ENCODE assay signal across 11 mouse cellular contexts in genomic region chr2:71343884-71344640, GRCm38 (mm10). TPM values are rescaled to one million over a fixed set of nuclear protein-coding genes. Genes with fewer than 3 reads are reported as not detected.
DNase-seq lines count a peak whose midpoint lies in the region; ATAC-seq lines count a peak whose summit lies in the region.
"Had no signal": no experiment of that assay in that cellular context is flagged by ENCODE, and none has a peak within 500 bp of the region (broad histone marks: within the 10 kb centered on the region; RNA-seq: fewer than 3 reads in every experiment).

No protein-coding gene starts in this region.

- no peak for ATAC-seq in hindbrain, embryonic 11.5 days (ENCODE audit: low FRiP score)
- ATAC-seq in cerebellum, adult (ENCODE audit: insufficient number of reproducible peaks, low FRiP score, low TSS enrichment) = no peak

- H3K9ac ChIP-seq in hindbrain, embryonic 11.5 days (ENCODE audit: low read depth, low read length) = no peak overlapping the region
- H3K9ac ChIP-seq: hindbrain, embryonic 12.5 days; limb, embryonic 13.5 days had no signal

- H3K9me3 ChIP-seq in hindbrain, embryonic 11.5 days (ENCODE audit: control insufficient read depth, low read length) = no peaks in the 10 kb centered on the region

- DNase-seq in heart, adult 8-10 months (ENCODE audit: low spot score) = peak; percentile 17
- no peak for DNase-seq in heart, postnatal 25 days (ENCODE audit: low spot score)
- peak; percentile 22 for DNase-seq in lung, postnatal 36 days
- DNase-seq in lung, postnatal 10 days = no peak
- DNase-seq in brain, adult 2 months (ENCODE audit: low read depth, low spot score) = peak; percentile 63
- no peak for DNase-seq in hindbrain, embryonic 11.5 days (ENCODE audit: low spot score)
- DNase-seq: kidney, adult 8-10 months; thymus, postnatal 14 days had no signal

- no peaks in the 10 kb centered on the region for H3K36me3 ChIP-seq in hindbrain, embryonic 11.5 days (ENCODE audit: control insufficient read depth, insufficient read depth, low read length)

- intact Hi-C loops in heart, postnatal 25 days (cut with DNase I) = no loop called here

- no peak overlapping the region for H3K4me3 ChIP-seq in hindbrain, embryonic 11.5 days (ENCODE audit: low read depth, low read length)
- H3K4me3 ChIP-seq: hindbrain, embryonic 12.5 days; limb, embryonic 13.5 days had no signal

- H3K4me2 ChIP-seq in hindbrain, embryonic 11.5 days (replicated peaks; ENCODE audit: low read depth, low read length) = no peak overlapping the region
- H3K4me2 ChIP-seq: hindbrain, embryonic 12.5 days; limb, embryonic 13.5 days had no signal

- 96% methylated on average over 10 of the region's 10 CpGs for WGBS in hindbrain, embryonic 11.5 days

- H3K27me3 ChIP-seq in hindbrain, embryonic 11.5 days (ENCODE audit: control insufficient read depth, insufficient read depth, low read length) = no peaks in the 10 kb centered on the region
- H3K27me3 ChIP-seq: hindbrain, embryonic 12.5 days; limb, embryonic 13.5 days had no signal

- H3K27ac ChIP-seq in hindbrain, embryonic 11.5 days (ENCODE audit: low read depth, low read length) = no peak overlapping the region
- H3K27ac ChIP-seq: hindbrain, embryonic 12.5 days; limb, embryonic 13.5 days had no signal

- H3K4me1 ChIP-seq in hindbrain, embryonic 11.5 days (replicated peaks; ENCODE audit: control insufficient read depth, insufficient read depth, low read length) = no peaks in the 10 kb centered on the region
- H3K4me1 ChIP-seq: hindbrain, embryonic 12.5 days; limb, embryonic 13.5 days had no signal

RNA-seq across cellular contexts. Expression of gene Slc25a12, which starts 23.5 kb away (rescaled TPM):
- 100 to 1,000 TPM; 229 to 285 (median 258) TPM for total RNA-seq in heart, adult 8-10 months (2022)
- total RNA-seq in heart, postnatal 25 days (2021) = 100 to 1,000 TPM; 264 to 279 TPM
- polyA plus RNA-seq in hindbrain, embryonic 11.5 days (2014; fragmentation: Nextera tagmentation; extraction: Ambion mirVana) = 39.7 and 41.5 TPM in 2 replicates

RNA-seq across cellular contexts. Expression of gene Hat1, which starts 44.7 kb away (rescaled TPM):
- 10 to 100 TPM; 24.9 to 30.8 (median 28.0) TPM for total RNA-seq in heart, adult 8-10 months (2022)
- 10 to 100 TPM; 26.6 to 29.6 TPM for total RNA-seq in heart, postnatal 25 days (2021)
- 161 and 166 TPM in 2 replicates for polyA plus RNA-seq in hindbrain, embryonic 11.5 days (2014; fragmentation: Nextera tagmentation; extraction: Ambion mirVana)

Comparison
In these comparisons a context has a peak if more than half of its experiments do, and no peak if none do; other contexts are left out.
1. DNase-seq: peak in heart, adult 8-10 months (single experiment), lung, postnatal 36 days (single experiment) and brain, adult 2 months (single experiment); none in heart, postnatal 25 days (single experiment), lung, postnatal 10 days (single experiment) and hindbrain, embryonic 11.5 days (single experiment).